11 mouse cellular contexts compared by ENCODE assay signal in the genomic region with DNA sequence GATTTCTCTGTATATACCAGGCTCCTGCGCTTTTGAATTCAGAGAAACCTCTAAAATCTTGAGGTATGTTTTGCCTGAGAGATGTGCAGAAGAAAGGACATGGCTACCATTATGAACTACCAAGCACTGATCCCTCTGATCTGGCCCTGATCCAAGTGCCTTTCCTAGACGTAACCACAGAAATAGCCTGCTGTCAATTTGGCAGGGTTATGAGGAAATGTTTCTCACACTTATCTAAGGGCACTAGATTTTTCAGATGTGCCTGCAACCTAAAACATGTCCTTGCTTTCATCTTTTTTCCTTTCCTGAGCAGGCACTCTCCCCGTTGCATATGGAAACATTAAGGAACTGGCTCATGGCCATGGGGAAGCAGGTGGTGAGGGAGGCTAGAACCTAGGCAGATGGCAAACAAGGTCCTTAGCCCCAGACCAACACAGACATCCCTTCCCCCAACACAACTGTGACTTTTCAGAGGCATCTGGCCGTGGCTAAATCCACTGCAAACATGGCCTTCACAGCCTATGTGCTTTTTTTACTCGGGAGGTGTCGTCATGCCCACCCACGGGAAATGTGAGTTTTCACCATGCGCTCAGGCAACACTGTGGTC. TPM values are rescaled to one million over a fixed set of nuclear protein-coding genes. Genes with fewer than 3 reads are reported as not detected.
A peak's percentile ranks its signal among the peaks of the same experiment; 100 is the strongest.
DNase-seq lines count a peak whose midpoint lies in the region; ATAC-seq and TF ChIP-seq lines count a peak whose summit lies in the region.
"Had no signal": no experiment of that assay in that cellular context is flagged by ENCODE, and none has a peak within 500 bp of the region (broad histone marks: within the 10 kb centered on the region; RNA-seq: fewer than 3 reads in every experiment).

No protein-coding gene starts in this region.

- H3K9ac ChIP-seq in midbrain, postnatal 0 days (replicated peaks; ENCODE audit: low read length, poor library complexity, severe bottlenecking), result no peak overlapping the region
- no peak overlapping the region for H3K9ac ChIP-seq in midbrain, embryonic 15.5 days
- no peak overlapping the region for H3K9ac ChIP-seq in liver, postnatal 0 days (replicated peaks)
- H3K9ac ChIP-seq: stomach, embryonic 15.5 days had no signal

- peak; percentile 37 to 53 for DNase-seq in frontal cortex, adult 2 months (ENCODE audit: extremely low spot score in 1 of 2, low spot score in 1 of 2)
- DNase-seq in frontal cortex, postnatal 14 days (ENCODE audit: low spot score in 2 of 2), result no peak
- DNase-seq in midbrain, postnatal 0 days (ENCODE audit: low spot score), result peak; percentile 76
- peak; percentile 77 to 83 for DNase-seq in cerebellum, adult 18-20 months
- no peak for DNase-seq in liver, postnatal 0 days
- no peak for DNase-seq in adrenal gland, postnatal 4 days (ENCODE audit: low spot score in 2 of 2)
- DNase-seq in heart, postnatal 10 days, result no peak
- DNase-seq: kidney, adult 9 months; layer of hippocampus, postnatal 36 days had no signal

- H3K27me3 ChIP-seq in midbrain, postnatal 0 days (ENCODE audit: insufficient read depth, low read length), result no peaks in the 10 kb centered on the region
- H3K27me3 ChIP-seq in midbrain, embryonic 15.5 days (replicated peaks), result no peaks in the 10 kb centered on the region
- no peaks in the 10 kb centered on the region for H3K27me3 ChIP-seq in liver, postnatal 0 days (ENCODE audit: insufficient read depth, low read length)
- H3K27me3 ChIP-seq: stomach, embryonic 15.5 days had no signal

- intact Hi-C loops in heart, postnatal 10 days (cut with DNase I), result no loop called here

- no peak overlapping the region for H3K4me3 ChIP-seq in midbrain, postnatal 0 days (ENCODE audit: low read depth, low read length)
- H3K4me3 ChIP-seq in midbrain, embryonic 15.5 days, result no peak overlapping the region
- H3K4me3 ChIP-seq in liver, postnatal 0 days (ENCODE audit: low read depth, low read length), result no peak overlapping the region
- H3K4me3 ChIP-seq: stomach, embryonic 15.5 days had no signal

- TF ChIP-seq EP300 in liver, postnatal 0 days (IDR thresholded peaks at IDR 0.05; ENCODE audit: low read depth), result no peak

- no peak for ATAC-seq in midbrain, postnatal 0 days (ENCODE audit: low FRiP score)
- ATAC-seq in midbrain, embryonic 15.5 days (replicated peaks), result no peak
- ATAC-seq in liver, postnatal 0 days, result no peak

- no peak for TF ChIP-seq CTCF in midbrain, postnatal 0 days (IDR thresholded peaks at IDR 0.05)
- no peak for TF ChIP-seq CTCF in liver, postnatal 0 days (IDR thresholded peaks at IDR 0.05; ENCODE audit: low read depth)

- 70% methylated on average over 8 of the region's 8 CpGs for WGBS in midbrain, postnatal 0 days
- WGBS in midbrain, embryonic 15.5 days, result 81% methylated on average over 8 of the region's 8 CpGs
- 71% methylated on average over 8 of the region's 8 CpGs for WGBS in liver, postnatal 0 days (ENCODE audit: insufficient replicate concordance)

- H3K9me3 ChIP-seq in midbrain, postnatal 0 days (ENCODE audit: low read length), result no peaks in the 10 kb centered on the region
- no peaks in the 10 kb centered on the region for H3K9me3 ChIP-seq in midbrain, embryonic 15.5 days
- peaks cover 4% of the 10 kb centered on the region; the same call in 1 of the 2 replicates for H3K9me3 ChIP-seq in liver, postnatal 0 days (ENCODE audit: low read length)
- H3K9me3 ChIP-seq: stomach, embryonic 15.5 days had no signal

- no peak overlapping the region for H3K27ac ChIP-seq in midbrain, postnatal 0 days (ENCODE audit: low read depth, low read length)
- H3K27ac ChIP-seq in midbrain, embryonic 15.5 days, result no peak overlapping the region
- peak overlapping the region; percentile 49; the same call in 1 of the 2 replicates for H3K27ac ChIP-seq in liver, postnatal 0 days (ENCODE audit: low read depth)
- H3K27ac ChIP-seq: stomach, embryonic 15.5 days had no signal

- no peak overlapping the region for H3K4me2 ChIP-seq in midbrain, postnatal 0 days (ENCODE audit: low read depth, low read length, poor library complexity, severe bottlenecking)
- no peak overlapping the region for H3K4me2 ChIP-seq in midbrain, embryonic 15.5 days
- 0 out of 2 replicates have a peak overlapping the region, but pooled peaks have one; percentile 3 for H3K4me2 ChIP-seq in liver, postnatal 0 days (ENCODE audit: low read depth, low read length)
- H3K4me2 ChIP-seq: stomach, embryonic 15.5 days had no signal

- no peaks in the 10 kb centered on the region for H3K4me1 ChIP-seq in midbrain, postnatal 0 days (ENCODE audit: insufficient read depth, low read length)
- no peaks in the 10 kb centered on the region for H3K4me1 ChIP-seq in midbrain, embryonic 15.5 days
- peaks cover 21% of the 10 kb centered on the region for H3K4me1 ChIP-seq in liver, postnatal 0 days (ENCODE audit: insufficient read depth)
- H3K4me1 ChIP-seq: stomach, embryonic 15.5 days had no signal

- H3K36me3 ChIP-seq in midbrain, postnatal 0 days (ENCODE audit: insufficient read depth, low read length), result peaks cover 42% of the 10 kb centered on the region
- H3K36me3 ChIP-seq in midbrain, embryonic 15.5 days (replicated peaks), result peaks cover 34% of the 10 kb centered on the region
- H3K36me3 ChIP-seq in liver, postnatal 0 days (replicated peaks; ENCODE audit: insufficient read depth, low read length), result peaks cover 83% of the 10 kb centered on the region

RNA-seq across cellular contexts. Expression of a gene that starts 23.7 kb away (rescaled TPM):
- polyA plus RNA-seq in frontal cortex, adult 2 months (2012; rRNA removed), result 33.4 and 44.2 TPM in 2 replicates
- 168 and 225 TPM in 2 replicates for total RNA-seq in midbrain, postnatal 0 days (2014; rRNA removed)
- 83.4 and 86.2 TPM in 2 replicates for polyA plus RNA-seq in midbrain, postnatal 0 days (2015; fragmentation: Nextera tagmentation; extraction: Ambion mirVana)
- 64.4 and 66.7 TPM in 2 replicates for polyA plus RNA-seq in midbrain, embryonic 15.5 days (2015; fragmentation: Nextera tagmentation; extraction: Ambion mirVana)
- 31.0 and 32.4 TPM in 2 replicates for polyA plus RNA-seq in liver, postnatal 0 days (2015; fragmentation: Nextera tagmentation; extraction: Ambion mirVana)
- total RNA-seq in adrenal gland, postnatal 4 days (2021), result 10 to 100 TPM; 34.8 to 35.5 TPM
- 10 to 100 TPM; 10.7 to 13.0 TPM for total RNA-seq in heart, postnatal 10 days (2021)

RNA-seq across cellular contexts. Expression of a gene that starts 45.9 kb away (rescaled TPM):
- 3.5 and 4.0 TPM in 2 replicates for polyA plus RNA-seq in frontal cortex, adult 2 months (2012; rRNA removed)
- total RNA-seq in midbrain, postnatal 0 days (2014; rRNA removed), result 24.6 and 25.0 TPM in 2 replicates
- polyA plus RNA-seq in midbrain, postnatal 0 days (2015; fragmentation: Nextera tagmentation; extraction: Ambion mirVana), result 14.3 and 24.3 TPM in 2 replicates
- polyA plus RNA-seq in midbrain, embryonic 15.5 days (2015; fragmentation: Nextera tagmentation; extraction: Ambion mirVana), result 10.9 and 13.3 TPM in 2 replicates
- polyA plus RNA-seq in liver, postnatal 0 days (2015; fragmentation: Nextera tagmentation; extraction: Ambion mirVana), result 0.22 and 0.34 TPM in 2 replicates
- total RNA-seq in adrenal gland, postnatal 4 days (2021), result not detected
- total RNA-seq in heart, postnatal 10 days (2021), result not detected

Comparison
In these comparisons a context has a peak if more than half of its experiments do, and no peak if none do; other contexts are left out.
1. DNase-seq: peak in frontal cortex, adult 2 months (2 of 2), midbrain, postnatal 0 days (single experiment) and cerebellum, adult 18-20 months (2 of 2); none in frontal cortex, postnatal 14 days (0 of 2), liver, postnatal 0 days (single experiment), adrenal gland, postnatal 4 days (0 of 2) and heart, postnatal 10 days (0 of 2).